Mouse (Mus musculus) spleen, postnatal 4 days (tissue): ENCODE data around the gene 4933402N03Rik.
A peak's percentile ranks its signal among the peaks of the same experiment; 100 is the strongest.

Source experiments
- DNase-seq, 2 experiments: peaks; one replicate each; pipeline ENCODE4 v3.0.0; 2022; ENCODE audit warnings: low spot score in 2 of 2

The 4933402N03Rik gene

GRCm38 (mm10) chr7:131146214-131146613, at the start of gene 4933402N03Rik:
Gene 4933402N03Rik (minus strand): TSS chr7:131146314.
- no peak for DNase-seq

GRCm38 (mm10) chr7:131187996-131188395, 41.9 kb upstream of the 4933402N03Rik start:
- DNase-seq, result no peak

- DNase-seq, result no peak
Observed at GRCm38 (mm10) chr7:131187047-131187446, 40.9 kb upstream of the 4933402N03Rik start.

- no peak for DNase-seq
Observed at GRCm38 (mm10) chr7:131184339-131184738, 38.2 kb upstream of the 4933402N03Rik start.

- DNase-seq, result peak; percentile 17 to 69
Observed at GRCm38 (mm10) chr7:131182685-131183084, 36.6 kb upstream of the 4933402N03Rik start.

- DNase-seq, result peak in 1 of 2 experiments; percentile 51
Observed at GRCm38 (mm10) chr7:131174121-131174520, 28.0 kb upstream of the 4933402N03Rik start, which contains the start of gene 5430419D17Rik. Gene 5430419D17Rik (plus strand): TSS chr7:131174402.

- peak in 1 of 2 experiments; percentile 33 for DNase-seq
Observed at GRCm38 (mm10) chr7:131169099-131169498, 23.0 kb upstream of the 4933402N03Rik start.

- peak in 1 of 2 experiments; percentile 43 for DNase-seq
Observed at GRCm38 (mm10) chr7:131167771-131168170, 21.7 kb upstream of the 4933402N03Rik start.

- no peak for DNase-seq
Observed at GRCm38 (mm10) chr7:131162251-131162650, 16.1 kb upstream of the 4933402N03Rik start.

- DNase-seq, result no peak
Observed at GRCm38 (mm10) chr7:131153044-131153443, 6.9 kb upstream of the 4933402N03Rik start.

- no peak for DNase-seq
Observed at GRCm38 (mm10) chr7:131150179-131150578, 4.1 kb upstream of the 4933402N03Rik start.

- no peak for DNase-seq
Observed at GRCm38 (mm10) chr7:131133181-131133580, 12.9 kb downstream of the 4933402N03Rik start.

GRCm38 (mm10) chr7:131130021-131130420, 16.1 kb downstream of the 4933402N03Rik start:
- DNase-seq, result no peak

GRCm38 (mm10) chr7:131122210-131122807, 23.8 kb downstream of the 4933402N03Rik start:
- no peak for DNase-seq

- no peak for DNase-seq
Observed at GRCm38 (mm10) chr7:131114434-131114833, 31.7 kb downstream of the 4933402N03Rik start.

GRCm38 (mm10) chr7:131113676-131114075, 32.4 kb downstream of the 4933402N03Rik start:
- DNase-seq, result no peak

- peak; percentile 27 to 67 for DNase-seq
Observed at GRCm38 (mm10) chr7:131112486-131112885, 33.6 kb downstream of the 4933402N03Rik start.
